Mouse (Mus musculus) effector memory CD4-positive, alpha-beta T cell, adult 5 months (primary cell): ENCODE measurements around the gene Cebpzos. TPM values are rescaled to one million over a fixed set of nuclear protein-coding genes. Genes with fewer than 3 reads are reported as not detected.

ENCODE experiments used
- polyA plus RNA-seq: library from polyadenylated mRNA; unstranded; fragments of 100-300 nt; shearing (Covaris generic); gene quantifications from one replicate; pipeline ENCODE4 v1.2.1, GENCODE M21; 2017

Cebpzos gene
- 22.1 TPM for polyA plus RNA-seq

DNA sequence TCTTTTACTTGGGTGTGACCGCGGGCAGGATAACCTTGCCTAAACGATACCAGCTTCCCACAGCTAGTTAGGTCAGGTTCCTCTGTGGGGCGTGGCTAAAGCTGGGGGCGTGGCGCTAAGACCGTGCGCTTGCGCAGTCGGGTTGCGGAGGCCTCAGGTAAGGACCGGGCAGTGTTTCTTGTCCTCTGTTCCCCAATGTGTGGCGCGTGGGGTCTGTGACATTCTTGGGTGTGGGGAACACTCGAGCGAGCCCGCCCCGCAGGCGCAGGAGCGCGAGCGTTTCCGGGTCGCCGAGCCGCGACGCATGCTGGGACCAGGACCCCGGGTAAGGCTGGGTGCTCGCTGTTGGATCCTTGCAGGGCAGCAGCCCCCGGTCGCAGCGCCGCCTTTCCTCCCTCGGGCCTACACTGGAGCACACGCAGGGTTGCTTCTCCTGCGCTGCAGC lies at the start of gene Cebpzos:
Gene Cebpzos (plus strand): TSS at position 132 of the 445 bp plus-strand sequence.

DNA sequence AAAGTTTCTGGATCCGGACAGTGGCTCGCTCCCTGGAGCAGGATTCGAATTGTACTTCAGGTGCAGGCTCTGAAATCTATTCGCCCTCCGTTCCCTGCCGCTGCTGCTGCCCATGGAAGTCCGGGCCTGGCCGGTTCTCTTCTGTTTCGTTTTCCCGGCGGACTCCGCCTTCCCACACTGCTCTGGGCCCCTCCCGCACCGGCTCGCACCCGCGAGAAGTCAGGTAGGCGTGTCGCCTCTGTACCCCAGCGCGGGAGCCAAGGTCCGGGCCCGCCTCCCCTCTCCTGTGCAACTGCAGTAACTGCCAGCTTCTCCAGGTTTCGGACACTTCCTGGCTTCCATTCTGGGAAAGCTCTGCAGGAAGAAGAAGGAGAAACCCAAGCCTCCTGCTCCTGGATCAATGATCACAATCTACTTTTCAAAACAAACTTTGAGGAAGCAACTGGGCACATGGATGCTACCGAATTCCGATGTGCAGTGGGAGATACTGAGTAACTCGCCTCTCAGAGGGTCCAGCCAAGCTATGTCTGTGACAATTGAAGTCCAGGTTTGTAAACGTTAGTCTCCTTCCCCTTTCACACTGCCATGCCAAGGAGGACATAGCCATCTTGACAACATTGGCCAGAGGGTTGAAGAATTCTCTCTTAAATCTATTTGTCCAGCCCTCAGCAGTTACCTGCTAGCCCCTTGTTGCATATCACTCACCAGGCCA lies 33.7 kb upstream of the Cebpzos start, which contains the start of gene Eif2ak2:
Gene Eif2ak2 (minus strand): TSS at position 173 of the 712 bp plus-strand sequence.

DNA sequence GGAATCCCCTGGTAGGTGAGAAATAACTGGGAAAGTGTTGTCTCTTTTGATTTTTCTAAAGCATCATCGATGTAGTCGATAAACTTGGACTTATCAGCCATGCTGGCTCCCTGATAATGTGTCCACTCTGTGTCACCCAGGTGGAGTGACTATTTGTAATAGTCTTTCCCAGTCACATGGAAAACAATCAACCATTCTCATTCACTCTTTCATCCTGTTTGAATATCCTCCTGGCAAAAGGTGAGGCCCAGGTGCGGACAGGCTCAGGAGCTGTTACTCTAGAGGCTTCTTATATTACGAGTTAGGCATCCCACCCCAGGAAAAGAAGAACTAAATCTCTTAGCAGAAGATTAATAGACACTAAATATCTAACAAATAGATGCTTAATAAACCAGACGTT lies 9.4 kb upstream of the Cebpzos start, which contains the start of gene Sult6b1:
Gene Sult6b1 (minus strand): TSS at position 101 of the 400 bp plus-strand sequence.

DNA sequence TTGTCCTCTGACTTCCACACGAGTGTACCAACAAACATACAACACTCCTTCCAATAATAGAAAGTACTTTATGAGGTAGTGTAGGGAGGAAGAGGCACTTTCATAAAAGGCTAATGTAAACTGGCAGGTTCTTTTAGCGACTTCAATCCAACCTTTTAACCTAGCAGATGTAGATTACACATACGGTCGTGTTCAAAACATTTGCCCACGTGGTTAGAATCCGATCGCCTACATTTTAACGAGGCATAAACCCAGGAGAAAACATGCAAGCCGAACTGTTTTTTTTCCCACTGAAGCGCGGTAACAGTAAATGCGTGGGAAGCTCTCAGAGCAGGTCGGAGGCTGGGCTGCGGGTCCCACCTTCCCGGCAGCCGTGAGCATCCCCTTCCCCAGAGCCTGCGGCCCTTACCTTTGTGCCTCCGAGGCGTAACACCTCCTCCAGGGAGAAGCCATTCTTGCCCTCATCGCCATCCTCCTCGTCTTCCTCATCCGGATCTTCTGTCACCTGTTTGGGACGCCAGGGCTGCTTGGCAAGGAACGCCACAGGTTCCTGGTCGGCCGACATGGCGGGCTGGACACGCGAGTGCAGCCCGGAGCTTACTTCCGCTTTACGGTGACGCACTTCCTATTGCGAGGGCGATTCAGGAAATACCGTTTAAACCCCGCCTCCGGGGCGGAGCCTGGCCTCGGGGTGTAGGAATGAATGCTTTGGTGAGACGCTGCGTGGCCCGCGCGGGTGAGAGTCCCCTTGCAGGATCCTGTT lies 20.3 kb downstream of the Cebpzos start, which contains the start of the genes Cebpz and Ndufaf7:
Gene Cebpz (minus strand): TSS at position 601 of the 763 bp plus-strand sequence.
Gene Ndufaf7 (plus strand): TSS at position 671 of the 763 bp plus-strand sequence.

Other genes starting within 250 kb of the Cebpzos start
- 17.6 TPM for gene Strn, start 179.3 kb upstream of the Cebpzos start, polyA plus RNA-seq
- 23.3 TPM for gene Heatr5b, start 81.1 kb upstream of the Cebpzos start, polyA plus RNA-seq
- gene Gpatch11, start 80.9 kb upstream of the Cebpzos start, polyA plus RNA-seq = 43.9 TPM
- 5.5 TPM for gene Eif2ak2, start 33.9 kb upstream of the Cebpzos start, polyA plus RNA-seq
- gene Sult6b1, start 9.5 kb upstream of the Cebpzos start, polyA plus RNA-seq = not detected
- gene Cebpz, start 20.6 kb downstream of the Cebpzos start, polyA plus RNA-seq = 110 TPM
- 25.0 TPM for gene Ndufaf7, start 20.6 kb downstream of the Cebpzos start, polyA plus RNA-seq
- 20.3 TPM for gene Prkd3, start 104.3 kb downstream of the Cebpzos start, polyA plus RNA-seq
- gene Qpct, start 135.4 kb downstream of the Cebpzos start, polyA plus RNA-seq = 12.3 TPM